Mouse (Mus musculus) left cerebral cortex, adult 18-20 months (tissue): ENCODE measurements around the gene Zfp683. TPM values are rescaled to one million over a fixed set of nuclear protein-coding genes. Genes with fewer than 3 reads are reported as not detected.

Experiments
- DNase-seq, 2 experiments: peaks; one replicate each; pipeline ENCODE4 v3.0.0; 2021 to 2022; ENCODE audit warnings: low spot score in 2 of 2, mixed read lengths in 1 of 2
- total RNA-seq, 2 experiments: library from RNA; stranded (reverse); gene quantifications; 2 replicates each; pipeline ENCODE4 v1.2.3; 2021

Gene Zfp683
- total RNA-seq, 2 experiments from 2014 or later: not detected

- no peak for DNase-seq
Measured at GRCm38 (mm10) chr4:134051912-134052311, 1.7 kb upstream of the Zfp683 start.

- peak in 1 of 2 experiments; percentile 18 for DNase-seq
Measured at GRCm38 (mm10) chr4:134052560-134052959, 1.1 kb upstream of the Zfp683 start.

- no peak for DNase-seq
Measured at GRCm38 (mm10) chr4:134058166-134058715, 4.6 kb downstream of the Zfp683 start.

GRCm38 (mm10) chr4:134058908-134059307, 5.3 kb downstream of the Zfp683 start:
- no peak for DNase-seq

- DNase-seq: no peak
Measured at GRCm38 (mm10) chr4:134060135-134060865, 6.7 kb downstream of the Zfp683 start, which contains the start of gene Crybg2. TSS of gene Crybg2 (plus strand) at chr4:134060815.

- DNase-seq: no peak
Measured at GRCm38 (mm10) chr4:134061166-134061830, 7.7 kb downstream of the Zfp683 start.

- no peak for DNase-seq
Measured at GRCm38 (mm10) chr4:134061944-134062446, 8.4 kb downstream of the Zfp683 start.

GRCm38 (mm10) chr4:134062561-134062960, 8.9 kb downstream of the Zfp683 start:
- no peak for DNase-seq

GRCm38 (mm10) chr4:134065431-134066004, 11.9 kb downstream of the Zfp683 start:
- no peak for DNase-seq

GRCm38 (mm10) chr4:134067383-134067782, 13.7 kb downstream of the Zfp683 start:
- DNase-seq: no peak

GRCm38 (mm10) chr4:134067833-134068544, 14.4 kb downstream of the Zfp683 start:
- DNase-seq: no peak

GRCm38 (mm10) chr4:134068793-134069580, 15.3 kb downstream of the Zfp683 start:
- DNase-seq: no peak

GRCm38 (mm10) chr4:134078694-134079093, 25.1 kb downstream of the Zfp683 start:
- peak; percentile 31 to 44 for DNase-seq

- DNase-seq: no peak
Measured at GRCm38 (mm10) chr4:134080674-134081073, 27.0 kb downstream of the Zfp683 start.

- peak; percentile 67 to 80 for DNase-seq
Measured at GRCm38 (mm10) chr4:134081730-134082386, 28.2 kb downstream of the Zfp683 start.

GRCm38 (mm10) chr4:134082460-134082859, 28.8 kb downstream of the Zfp683 start:
- DNase-seq: no peak

GRCm38 (mm10) chr4:134084999-134085398, 31.4 kb downstream of the Zfp683 start:
- DNase-seq: no peak

- DNase-seq: peak; percentile 28 to 33
Measured at GRCm38 (mm10) chr4:134087412-134087811, 33.8 kb downstream of the Zfp683 start.

GRCm38 (mm10) chr4:134089029-134089428, 35.4 kb downstream of the Zfp683 start:
- DNase-seq: no peak
